Mouse (Mus musculus) left cerebral cortex, postnatal 10 days (tissue): ENCODE measurements at regions not wholly inside any gene's neighbourhood (a gene's known extent, or its start where the extent isn't known, plus 50 kb on each side); places are given as distances from the start of the nearest gene placed in this dataset.
"Not testable (repeated sequence)": the region's sequence is repeated elsewhere in the genome, so short reads cannot be mapped to it uniquely, and the experiment has no call there.

Experiments
- DNase-seq, 2 experiments: peaks; one replicate each; pipeline ENCODE4 v3.0.0; 2021 to 2022; ENCODE audit warnings: low spot score in 2 of 2, mixed read lengths in 1 of 2; ENCODE audit errors: extremely low spot score in 1 of 2
- intact Hi-C: fragments of 180-260 bp; cut with DNase I; formaldehyde crosslinking; loops from one replicate; pipeline ENCODE4 v1.15.1; 2025

DNA sequence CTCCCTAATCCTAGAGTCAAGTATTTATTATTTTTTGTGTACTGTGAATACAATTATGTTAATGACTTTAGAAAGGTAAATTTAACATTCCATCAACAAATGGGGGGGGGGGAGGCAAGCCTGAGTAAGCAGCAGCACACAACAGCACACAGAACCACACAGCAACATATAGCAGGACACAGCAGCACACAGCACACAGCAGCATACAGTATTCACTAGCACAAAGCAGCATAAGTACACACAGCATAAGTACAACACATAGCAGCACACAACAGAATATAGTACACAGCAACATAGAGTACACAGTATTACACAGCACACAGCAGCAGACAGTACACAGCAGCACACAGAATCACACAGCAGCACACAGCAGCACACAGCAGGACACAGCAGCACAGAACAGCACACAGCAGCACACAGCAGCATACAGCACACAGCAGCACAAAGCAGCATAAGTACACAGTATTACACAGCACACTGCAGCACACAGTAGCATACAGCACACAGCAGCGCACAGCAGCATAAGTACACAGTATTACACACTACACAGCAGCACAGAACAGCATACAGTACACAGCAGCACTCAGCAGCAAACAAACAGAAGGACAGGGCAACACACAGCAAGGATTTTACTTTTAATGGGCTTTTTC lies 605.7 kb downstream of the Tbl1xr1 start:
- DNase-seq, result no peak
- intact Hi-C loops, result no loop called here

DNA sequence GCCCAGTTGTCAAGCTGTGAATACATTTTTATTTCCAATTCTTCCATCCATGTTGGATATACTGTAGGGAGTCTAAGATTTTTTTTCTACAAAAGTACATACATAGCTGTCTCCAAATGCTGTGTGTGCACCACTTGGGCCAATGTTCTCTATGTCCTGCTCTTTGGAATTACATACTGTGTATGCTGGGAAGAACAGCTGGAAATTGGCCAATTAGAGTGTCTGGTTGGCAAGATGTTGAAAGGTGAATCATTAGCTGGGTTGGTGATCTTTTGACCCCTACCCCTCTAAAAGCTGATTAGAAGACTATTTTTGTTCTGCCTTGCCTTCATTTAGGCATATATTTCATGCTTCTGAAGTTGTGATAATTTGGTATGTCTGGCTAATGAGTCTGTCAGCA lies 622.9 kb downstream of the Tbl1xr1 start:
- DNase-seq, result no peak
- intact Hi-C loops, result no loop called here

DNA sequence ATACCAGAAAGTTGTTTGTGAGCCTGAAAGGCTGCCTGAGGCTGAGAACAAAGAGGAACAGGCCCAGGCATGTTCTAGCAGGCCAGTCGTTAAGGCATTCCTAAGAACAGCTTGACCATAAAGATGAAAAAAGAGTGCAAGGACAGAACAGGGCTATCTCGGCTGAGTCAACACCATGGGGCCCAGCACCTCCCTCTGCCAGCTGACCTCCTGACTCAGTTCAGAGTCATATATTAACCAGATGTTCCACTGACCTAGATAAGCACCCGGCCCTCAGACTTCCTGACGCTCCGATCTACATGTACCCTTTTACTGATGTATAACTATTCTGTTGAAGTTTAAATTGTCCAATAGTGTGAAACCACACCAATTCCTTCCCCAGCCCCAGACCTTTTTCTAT lies 625.0 kb downstream of the Tbl1xr1 start:
- intact Hi-C loops, DNase-seq: not testable (repeated sequence)

DNA sequence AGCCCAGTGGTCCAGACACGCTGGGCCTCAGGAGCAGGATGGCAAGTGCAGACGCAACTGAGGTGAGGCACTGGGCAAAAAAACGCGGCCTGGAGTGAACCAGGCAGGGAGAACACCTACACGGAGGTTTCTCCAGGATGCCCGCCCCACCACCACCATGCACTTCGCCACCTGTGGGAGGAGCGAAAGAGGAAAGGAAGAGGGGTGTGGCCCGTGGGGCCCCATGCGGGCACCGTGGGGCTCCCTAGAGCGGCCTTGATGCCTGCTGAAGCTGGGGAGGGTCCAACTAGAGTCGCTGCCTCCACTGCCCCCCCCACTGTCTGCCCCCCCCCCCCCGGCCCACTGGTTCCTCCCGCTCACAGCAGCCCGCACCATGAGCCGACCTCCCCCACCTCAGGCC lies 629.2 kb downstream of the Tbl1xr1 start:
- DNase-seq, result no peak
- intact Hi-C loops, result no loop called here

DNA sequence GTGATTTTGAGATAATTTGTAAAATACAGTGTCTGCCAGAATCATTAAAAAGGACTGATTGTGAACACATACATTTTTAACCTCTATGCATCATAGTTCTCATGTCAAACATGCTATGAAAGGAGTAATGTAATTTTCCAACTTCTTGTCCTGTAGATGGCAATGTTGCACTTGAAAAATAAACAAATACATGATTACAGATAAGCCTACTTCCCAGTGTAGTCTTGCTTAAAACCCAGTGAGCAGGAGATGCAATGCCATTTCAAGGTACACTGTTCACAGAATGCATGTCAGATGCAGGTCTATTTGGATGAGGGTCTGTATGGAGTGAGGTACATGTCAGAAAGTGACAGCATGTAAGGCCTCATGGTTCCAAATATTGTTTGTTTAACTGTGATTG lies 668.6 kb downstream of the Tbl1xr1 start:
- DNase-seq, result peak in 1 of 2 experiments; percentile 13
- intact Hi-C loops, result no loop called here
